Mouse (Mus musculus): ENCODE measurements around the gene Olfr1418.
A peak's percentile ranks its signal among the peaks of the same experiment; 100 is the strongest.
"Not testable (repeated sequence)": the region's sequence is repeated elsewhere in the genome, so short reads cannot be mapped to it uniquely, and the experiment has no call there.

Olfr1418 gene

GRCm38 (mm10) chr19:11860966-11861365 lies at the start of gene Olfr1418:
Gene Olfr1418 (minus strand): TSS chr19:11861066.
- no peak for DNase-seq

DNA sequence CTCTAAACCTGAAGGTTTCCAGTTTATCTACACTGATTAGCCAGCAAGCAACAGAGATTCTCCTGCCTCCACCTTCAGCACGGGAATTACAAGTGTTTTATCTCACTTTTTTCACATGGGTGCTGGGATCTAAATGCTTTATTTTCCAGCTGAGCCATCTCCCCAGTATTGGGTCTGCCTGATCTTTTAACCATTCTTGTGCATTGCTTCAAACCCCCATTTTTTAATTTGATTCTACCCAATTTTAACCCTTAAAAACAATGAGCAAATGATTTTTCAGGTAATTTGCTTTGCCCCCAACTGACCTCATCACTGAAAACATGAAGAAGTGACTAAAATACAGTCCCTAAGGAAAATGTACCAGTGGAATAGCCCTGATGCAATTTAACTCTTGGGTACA lies 25.4 kb upstream of the Olfr1418 start, which contains the start of gene Olfr1420:
Gene Olfr1420, plus strand, starts transcription at position 301 of the 400 bp plus-strand sequence.
- no peak for DNase-seq

DNA sequence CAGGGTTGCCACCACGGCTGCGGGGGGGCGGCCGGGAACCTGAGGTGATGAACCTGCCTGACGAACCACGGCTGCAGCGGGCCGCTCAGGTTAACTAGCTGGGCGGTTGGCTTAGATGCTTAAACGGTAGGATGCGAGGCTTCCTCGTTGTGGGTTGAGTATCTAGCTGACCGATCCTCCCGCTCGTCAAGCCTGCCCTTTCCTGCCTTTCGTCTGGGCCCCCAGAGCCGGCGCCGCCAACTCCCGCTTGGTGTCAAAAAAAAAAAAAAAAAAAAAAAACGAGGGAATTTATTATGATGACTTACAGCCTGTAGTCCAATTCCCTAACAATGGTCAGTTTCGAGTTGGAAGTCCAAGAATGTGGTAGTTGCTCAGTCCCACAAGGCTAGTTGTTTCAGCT lies 17.5 kb upstream of the Olfr1418 start:
- not testable (repeated sequence) for DNase-seq

- no peak for DNase-seq
Measured at GRCm38 (mm10) chr19:11875006-11875405, 14.1 kb upstream of the Olfr1418 start, which contains the start of gene Olfr1419. Gene Olfr1419 (minus strand): TSS chr19:11875106.

- no peak for DNase-seq
Measured at GRCm38 (mm10) chr19:11867837-11868236, 7.0 kb upstream of the Olfr1418 start.

DNA sequence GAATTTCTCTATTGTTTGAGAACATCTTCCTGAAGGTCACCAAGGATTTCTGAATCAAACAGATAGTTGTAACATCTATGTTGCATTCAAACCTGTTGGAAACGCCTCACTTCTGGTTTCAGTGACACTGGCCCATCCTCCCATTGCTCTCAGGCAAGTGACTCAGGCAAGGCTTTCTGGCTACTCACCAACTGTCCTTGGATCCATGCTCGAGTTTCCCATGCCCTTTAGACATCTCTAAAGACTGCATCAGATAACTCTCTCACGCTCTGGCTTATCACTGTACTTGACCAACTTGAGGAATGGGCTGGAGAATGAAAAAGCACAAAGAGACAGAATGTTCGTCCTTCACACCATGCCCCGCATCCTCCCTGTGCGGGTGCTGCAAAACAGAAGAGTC lies 4.4 kb downstream of the Olfr1418 start:
- DNase-seq, result no peak

DNA sequence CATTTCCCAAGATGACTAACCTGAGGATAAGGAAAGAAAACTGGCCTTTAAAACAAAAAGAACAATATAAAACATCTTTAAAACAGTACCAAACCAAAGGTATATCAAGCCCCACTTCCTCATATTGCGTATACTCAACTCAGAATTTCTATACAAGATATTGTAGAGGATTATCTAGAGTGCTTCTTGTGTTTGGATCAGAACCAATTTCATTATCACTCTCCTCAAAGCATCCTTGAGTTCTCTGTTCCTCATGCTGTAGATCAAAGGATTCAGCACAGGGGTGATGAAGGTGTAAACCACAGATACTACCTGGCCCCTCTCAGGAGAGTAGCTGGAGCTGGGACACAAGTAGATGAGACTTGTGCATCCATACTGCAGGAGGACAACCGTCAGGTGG lies 6.0 kb downstream of the Olfr1418 start:
- no peak for DNase-seq

DNA sequence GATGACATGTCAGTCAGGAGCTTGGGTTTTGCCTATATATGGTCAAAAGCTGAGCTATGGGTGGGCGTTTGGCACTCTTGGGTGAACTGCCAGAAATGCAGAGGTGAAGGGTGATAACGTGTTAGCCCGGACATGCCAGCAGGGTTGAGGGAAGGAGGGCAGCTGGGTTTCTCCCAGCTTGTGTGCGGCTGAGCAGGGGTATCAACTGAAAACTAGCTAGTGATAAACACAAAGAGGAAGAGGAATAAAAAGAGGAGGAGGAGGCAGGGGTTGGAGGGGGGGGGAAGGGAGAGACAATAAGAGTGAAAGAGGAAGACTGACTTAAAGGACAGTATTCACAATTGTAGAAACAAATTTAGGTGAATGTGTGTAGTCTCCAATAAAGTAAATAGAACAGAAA lies 8.2 kb downstream of the Olfr1418 start:
- DNase-seq, result no peak

DNA sequence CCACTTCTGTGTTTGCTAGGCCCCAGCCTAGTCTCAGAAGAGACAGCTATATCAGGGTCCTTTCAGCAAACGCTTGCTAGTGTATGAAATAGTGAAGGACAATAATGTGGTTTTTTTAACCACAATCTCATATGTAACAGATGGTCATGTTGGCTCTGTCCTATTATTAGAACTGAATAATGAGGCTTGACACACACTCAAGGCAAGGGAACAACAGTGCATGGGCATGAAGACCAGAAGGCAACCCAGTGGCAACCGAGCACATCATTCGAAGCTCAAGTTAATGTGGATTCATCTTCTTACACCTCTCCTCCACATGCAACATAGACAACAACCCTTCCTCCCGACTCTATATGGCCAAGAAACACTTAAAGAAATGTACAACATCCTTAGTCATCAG lies 14.5 kb downstream of the Olfr1418 start:
- DNase-seq, result no peak

DNA sequence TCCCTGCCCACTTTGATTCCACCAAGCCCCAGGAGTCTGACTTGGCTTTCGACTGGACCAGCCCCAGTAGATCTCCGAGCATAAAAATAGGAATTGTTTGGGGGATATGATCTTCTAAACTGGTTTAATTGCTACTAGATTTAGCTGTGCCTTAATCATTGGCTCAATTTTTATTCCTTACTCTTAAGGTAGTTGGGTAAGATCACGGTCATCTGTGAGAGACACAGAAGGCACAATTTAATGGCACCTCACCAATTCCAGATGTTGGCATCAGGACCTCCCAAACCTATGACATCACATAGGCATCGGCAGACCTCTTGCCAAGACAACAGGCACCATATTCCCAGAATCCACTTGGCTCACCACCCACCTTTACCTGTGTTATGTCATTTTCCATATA lies 21.7 kb downstream of the Olfr1418 start, which contains the start of gene Olfr1417:
Gene Olfr1417, minus strand, starts transcription at position 101 of the 400 bp plus-strand sequence.
- no peak for DNase-seq

GRCm38 (mm10) chr19:11823346-11824065 lies 37.4 kb downstream of the Olfr1418 start:
- DNase-seq, result no peak

DNA sequence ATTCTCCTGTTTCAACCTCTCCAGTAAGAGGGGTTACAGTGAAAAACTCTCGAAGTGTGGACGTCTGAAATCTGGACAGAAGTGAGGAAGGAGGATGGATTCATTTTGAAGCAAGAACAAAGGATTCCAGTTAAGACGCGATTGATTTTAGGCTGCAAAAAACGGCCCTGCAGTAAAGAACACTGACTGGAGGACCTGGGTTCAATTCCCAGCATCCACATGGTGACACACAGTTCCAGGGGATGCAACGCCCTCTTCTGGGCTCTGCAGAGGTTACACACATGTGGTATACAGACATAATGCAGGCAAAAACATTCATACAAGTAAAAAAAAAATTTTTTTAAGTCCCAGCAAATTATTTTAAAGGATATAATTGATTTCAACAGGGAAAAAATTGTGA lies 40.7 kb downstream of the Olfr1418 start:
- peak; percentile 13 for DNase-seq

DNA sequence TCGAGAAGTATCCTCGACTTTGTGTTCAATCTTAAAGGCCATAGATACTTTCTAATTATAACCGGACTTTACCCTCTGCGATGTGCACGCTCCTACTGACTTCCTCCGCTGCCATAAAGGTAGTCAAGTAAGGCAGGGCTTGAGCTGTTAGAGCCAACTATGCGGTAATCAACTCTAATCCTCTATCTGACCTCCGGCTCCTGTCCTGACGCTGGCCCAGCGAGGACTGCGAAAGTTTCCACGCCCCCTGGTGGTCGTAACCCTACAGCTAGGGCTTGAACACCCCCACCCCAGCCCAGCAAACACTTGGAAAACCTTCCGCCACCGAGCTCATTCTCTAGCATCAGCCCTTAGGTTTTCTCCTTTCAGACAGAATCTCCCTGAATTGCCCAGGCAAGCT lies 41.1 kb downstream of the Olfr1418 start:
- peak; percentile 90 for DNase-seq

- DNase-seq, result no peak
Measured at GRCm38 (mm10) chr19:11819143-11819700, 41.6 kb downstream of the Olfr1418 start, which contains the start of gene Stx3. Gene Stx3 (minus strand): TSS chr19:11819403.

DNA sequence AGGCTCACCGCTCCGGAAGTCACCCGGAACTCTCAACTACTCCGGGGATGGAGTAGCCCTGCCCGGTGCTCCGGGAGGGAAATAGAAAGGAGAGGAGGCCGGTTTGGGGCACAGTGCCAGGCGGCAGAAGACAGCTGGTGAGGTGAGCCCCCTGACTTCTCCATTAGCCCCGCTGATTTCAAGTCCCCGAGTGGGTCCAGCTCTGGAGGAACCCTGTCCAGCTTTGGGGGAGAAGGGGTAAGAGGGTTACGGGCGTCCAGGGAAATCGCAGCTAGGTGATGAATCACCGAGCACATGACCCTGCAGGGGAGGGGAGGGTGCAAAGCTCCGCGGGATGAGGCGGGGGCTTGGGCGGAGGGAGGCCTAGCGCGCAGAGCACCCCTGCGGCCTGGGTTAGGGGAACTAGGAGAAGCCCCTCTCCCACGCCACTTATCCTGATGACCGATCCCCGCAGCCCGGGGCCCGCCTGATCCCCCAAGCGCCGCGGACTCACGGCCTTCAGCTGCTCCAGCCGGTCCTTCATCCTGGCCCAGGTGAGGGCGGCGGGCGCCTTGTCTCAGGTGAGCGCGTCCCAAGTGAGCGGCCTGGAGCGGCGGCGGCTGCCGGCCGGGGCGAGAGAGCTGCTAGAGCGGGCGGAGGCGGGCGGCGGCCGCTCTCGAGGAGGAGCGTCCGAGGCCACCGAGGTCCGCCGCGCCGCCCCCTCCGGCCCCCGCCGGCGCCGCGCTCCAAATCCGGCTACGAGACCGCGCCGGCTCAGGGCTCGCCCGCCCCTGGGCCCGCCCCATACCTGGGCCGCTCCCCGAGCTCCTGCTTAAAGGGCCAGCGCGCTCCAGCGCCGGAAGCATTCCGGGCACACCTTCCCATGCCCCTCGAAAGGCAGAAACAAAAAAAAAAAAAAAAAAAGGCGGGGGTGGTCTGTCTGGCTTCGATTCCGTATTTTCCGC lies 42.4 kb downstream of the Olfr1418 start:
- peak; percentile 88 for DNase-seq

DNA sequence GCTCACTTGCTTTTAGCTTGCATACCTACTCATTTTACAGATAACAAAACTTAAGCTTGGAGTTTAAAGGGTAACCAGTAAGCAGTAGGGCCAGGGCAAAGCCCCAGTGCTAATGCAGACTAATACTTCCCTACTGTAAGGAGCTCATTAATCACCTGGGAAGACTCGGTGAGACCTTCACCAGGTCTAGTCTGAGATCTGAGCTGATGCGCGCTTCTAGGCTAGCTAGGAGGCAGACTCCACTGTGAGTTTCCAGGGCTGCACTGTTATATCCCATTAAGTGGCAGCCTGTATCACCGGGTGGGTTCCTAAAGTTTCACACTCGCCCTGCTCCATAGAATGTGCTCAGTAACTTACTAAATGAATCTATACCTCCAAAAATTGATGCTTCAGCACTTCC lies 43.3 kb downstream of the Olfr1418 start:
- DNase-seq, result no peak

GRCm38 (mm10) chr19:11816706-11817105 lies 44.2 kb downstream of the Olfr1418 start:
- DNase-seq, result peak; percentile 41

- peak; percentile 78 for DNase-seq
Measured at GRCm38 (mm10) chr19:11814742-11815333, 46.0 kb downstream of the Olfr1418 start.

GRCm38 (mm10) chr19:11813649-11814048 lies 47.2 kb downstream of the Olfr1418 start:
- DNase-seq, result peak; percentile 43

DNA sequence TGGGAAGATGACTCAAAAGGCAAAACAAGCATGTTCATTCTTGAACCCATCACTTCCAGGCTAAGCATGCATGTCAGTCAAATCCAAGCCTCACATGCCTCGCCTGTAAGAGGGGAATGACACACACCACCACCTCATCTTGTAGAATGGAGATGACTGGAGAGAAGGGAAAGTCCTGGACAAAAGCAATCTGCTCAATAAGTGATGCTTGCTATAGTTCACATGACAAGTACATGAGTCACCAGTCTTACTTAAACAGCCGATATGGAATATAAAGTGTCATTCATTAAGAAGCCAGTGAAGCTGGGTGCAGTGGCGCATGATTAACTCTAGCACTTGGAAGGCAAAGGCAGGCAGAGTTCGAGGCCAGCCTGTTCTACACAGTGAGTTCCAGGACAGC lies 47.7 kb downstream of the Olfr1418 start:
- DNase-seq, result no peak

- peak; percentile 68 for DNase-seq
Measured at GRCm38 (mm10) chr19:11811688-11812365, 49.0 kb downstream of the Olfr1418 start.

- DNase-seq, result peak; percentile 53
Measured at GRCm38 (mm10) chr19:11810856-11811255, 50.0 kb downstream of the Olfr1418 start.

Measured in kidney, postnatal 14 days (tissue).